Mouse (Mus musculus) bone marrow, adult 2 months (tissue): Measurements from ENCODE around the gene Olfr96.
"Not testable (repeated sequence)": the region's sequence is repeated elsewhere in the genome, so short reads cannot be mapped to it uniquely, and the experiment has no call there.

Source experiments
- CTCF ChIP-seq: fragments of 200-500 bp; IDR thresholded peaks from 2 replicates; pipeline ENCODE4 v1.5.1; 2011; ENCODE audit warnings: low read length, control low read depth; ENCODE audit not compliant: control insufficient read depth, insufficient read depth
- POLR2A ChIP-seq: fragments of 200-500 bp; IDR thresholded peaks from 2 replicates; pipeline ENCODE4 v1.6.1; 2011; ENCODE audit warnings: low read depth, mild to moderate bottlenecking, control low read depth, low read length, borderline replicate concordance; ENCODE audit not compliant: control insufficient read depth

DNA sequence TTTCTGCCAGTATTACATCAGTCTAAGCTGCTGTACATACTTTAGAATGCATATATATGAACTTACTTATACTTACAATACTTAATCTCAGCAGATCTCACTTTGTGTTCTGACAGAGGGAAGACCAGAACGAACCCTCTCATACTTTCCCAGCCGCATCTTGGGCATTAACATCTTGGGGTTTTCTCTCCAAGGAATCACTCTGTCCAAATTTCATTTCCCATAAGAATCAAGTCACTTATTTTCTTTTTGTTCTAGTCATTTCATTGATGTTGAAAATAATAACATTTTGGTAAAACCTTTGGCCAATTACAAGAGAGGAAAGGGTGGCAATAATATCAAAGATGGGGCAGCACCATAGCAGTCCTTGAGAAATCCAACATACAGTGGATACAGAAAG, 17.3 kb downstream of the Olfr96 start, which contains the start of gene Olfr97:
- not testable (repeated sequence) for TF ChIP-seq CTCF, POLR2A
